Mouse (Mus musculus): Measurements from ENCODE around the gene Tlk1. TPM values are rescaled to one million over a fixed set of nuclear protein-coding genes. Genes with fewer than 3 reads are reported as not detected.

Gene Tlk1
- polyA plus RNA-seq, 1 experiment from 2014 or later = 27.8 TPM

DNA sequence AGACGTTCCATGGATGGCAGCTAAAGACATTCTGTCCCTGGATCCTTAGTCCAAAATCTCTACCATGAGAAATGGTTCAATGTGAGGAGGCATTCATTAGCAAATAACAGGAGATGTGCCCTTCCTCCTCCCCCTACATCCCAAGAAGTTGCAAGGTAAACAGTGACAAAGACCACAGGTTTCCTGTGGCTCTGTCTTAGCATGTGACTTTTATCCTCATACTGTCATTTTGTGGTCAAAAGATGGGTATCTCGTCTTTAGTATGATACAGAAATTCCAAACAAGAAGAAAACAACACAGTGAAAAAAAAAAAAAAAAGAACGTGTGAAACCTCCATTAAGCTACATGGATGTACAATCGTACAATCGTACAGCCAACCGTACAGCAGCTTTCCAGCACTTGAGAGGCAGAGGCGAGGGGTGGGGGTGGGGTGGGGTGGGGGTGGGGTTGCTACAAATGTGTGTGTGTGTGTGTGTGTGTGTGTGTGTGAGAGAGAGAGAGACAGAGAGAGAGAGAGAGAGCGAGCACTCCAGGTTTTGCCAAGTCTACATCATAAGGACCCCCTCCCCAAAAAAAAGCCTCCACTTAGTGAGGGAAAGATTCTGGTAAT lies 26.8 kb upstream of the Tlk1 start:
- WGBS = 63% methylated on average over 8 of the region's 8 CpGs
- Histone ChIP-seq H3K9ac (ENCODE audit: low read depth, low read length) (no peak overlapping the region), H3K4me3 (ENCODE audit: low read depth, low read length) (no peak overlapping the region), H3K4me2 (replicated peaks; ENCODE audit: low read depth) (no peak overlapping the region), H3K4me1 (replicated peaks; ENCODE audit: control insufficient read depth, insufficient read depth, low read length) (no peaks in the 10 kb centered on the region; the same call in 1 of the 2 replicates), H3K9me3 (ENCODE audit: control insufficient read depth) (no peaks in the 10 kb centered on the region), H3K36me3 (ENCODE audit: control insufficient read depth, insufficient read depth) (no peaks in the 10 kb centered on the region), H3K27ac (ENCODE audit: low read depth, low read length) (no peak overlapping the region), H3K27me3 (replicated peaks; ENCODE audit: control insufficient read depth, insufficient read depth, low read length) (no peaks in the 10 kb centered on the region)
- TF ChIP-seq CTCF (IDR thresholded peaks at IDR 0.05; ENCODE audit: low read depth) = no peak
- ATAC-seq = no peak

DNA sequence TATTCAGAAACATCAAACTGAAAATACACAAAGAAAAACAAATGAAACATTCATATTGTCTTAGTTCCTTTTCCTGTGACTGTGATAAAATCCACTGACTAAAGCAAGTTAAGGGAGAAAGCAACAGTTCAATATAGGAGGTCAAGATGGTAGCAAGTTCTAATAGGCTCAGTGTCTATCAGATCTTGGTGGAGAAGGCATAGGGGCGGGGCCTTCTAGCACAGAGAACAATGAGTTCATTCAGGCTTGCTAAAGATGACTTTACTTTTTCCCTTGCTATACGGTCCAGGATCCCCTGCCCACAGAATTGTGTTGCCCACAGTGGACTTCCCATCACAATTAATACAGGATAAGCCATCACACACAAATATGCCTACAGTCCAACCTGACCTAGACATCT lies 20.3 kb upstream of the Tlk1 start:
- no peak for TF ChIP-seq CTCF (IDR thresholded peaks at IDR 0.05; ENCODE audit: low read depth)
- H3K27me3 ChIP-seq (replicated peaks; ENCODE audit: control insufficient read depth, insufficient read depth, low read length) = no peaks in the 10 kb centered on the region
- H3K36me3 ChIP-seq (ENCODE audit: control insufficient read depth, insufficient read depth) = no peaks in the 10 kb centered on the region
- 50% methylated on average over 2 of the region's 2 CpGs for WGBS
- no peaks in the 10 kb centered on the region for H3K9me3 ChIP-seq (ENCODE audit: control insufficient read depth)
- no peak overlapping the region for H3K4me2 ChIP-seq (replicated peaks; ENCODE audit: low read depth)
- ATAC-seq = no peak
- H3K4me1 ChIP-seq (replicated peaks; ENCODE audit: control insufficient read depth, insufficient read depth, low read length) = no peaks in the 10 kb centered on the region; the same call in 1 of the 2 replicates
- H3K9ac ChIP-seq (ENCODE audit: low read depth, low read length) = no peak overlapping the region
- no peak overlapping the region for H3K27ac ChIP-seq (ENCODE audit: low read depth, low read length)
- no peak overlapping the region for H3K4me3 ChIP-seq (ENCODE audit: low read depth, low read length)

DNA sequence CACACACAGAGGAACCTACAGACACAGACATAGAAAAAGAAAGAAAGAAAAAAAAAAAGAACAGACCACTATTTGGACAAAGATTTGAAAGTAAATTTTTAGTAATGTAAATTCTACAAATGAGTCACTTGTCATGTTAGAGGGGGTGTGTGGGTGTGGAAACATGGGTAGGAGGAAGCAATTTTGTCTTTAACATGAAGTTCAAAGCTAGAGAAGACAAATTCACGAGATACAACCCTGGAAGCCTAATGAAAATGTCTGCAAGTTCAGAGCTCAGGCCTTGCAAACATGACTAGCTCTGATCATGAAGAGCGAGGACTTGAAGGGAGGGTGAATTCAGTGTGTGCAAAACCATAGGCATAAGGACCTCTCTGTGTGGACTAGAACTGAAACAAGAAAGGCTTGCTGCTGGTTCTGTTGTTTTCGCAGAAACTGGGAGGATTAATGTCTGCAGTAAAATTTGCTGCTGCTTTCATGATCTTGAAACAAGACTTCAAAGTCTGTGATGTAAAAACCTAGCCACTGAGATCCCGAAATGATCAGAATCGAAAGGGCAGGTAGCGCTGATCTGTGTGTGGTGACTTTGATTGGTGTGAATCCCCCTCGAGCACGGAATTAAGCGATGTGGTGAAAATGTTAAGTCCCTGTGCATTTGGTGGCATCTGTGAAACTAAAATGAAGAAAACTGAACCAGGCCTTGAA lies 19.3 kb upstream of the Tlk1 start:
- Histone ChIP-seq H3K4me1 (replicated peaks; ENCODE audit: control insufficient read depth, insufficient read depth, low read length) (no peaks in the 10 kb centered on the region; the same call in 1 of the 2 replicates), H3K27me3 (replicated peaks; ENCODE audit: control insufficient read depth, insufficient read depth, low read length) (no peaks in the 10 kb centered on the region), H3K4me2 (replicated peaks; ENCODE audit: low read depth) (no peak overlapping the region), H3K9ac (ENCODE audit: low read depth, low read length) (no peak overlapping the region), H3K36me3 (ENCODE audit: control insufficient read depth, insufficient read depth) (no peaks in the 10 kb centered on the region), H3K9me3 (ENCODE audit: control insufficient read depth) (no peaks in the 10 kb centered on the region), H3K27ac (ENCODE audit: low read depth, low read length) (no peak overlapping the region), H3K4me3 (ENCODE audit: low read depth, low read length) (no peak overlapping the region)
- 85% methylated on average over 9 of the region's 9 CpGs for WGBS
- ATAC-seq = no peak
- no peak for TF ChIP-seq CTCF (IDR thresholded peaks at IDR 0.05; ENCODE audit: low read depth)

DNA sequence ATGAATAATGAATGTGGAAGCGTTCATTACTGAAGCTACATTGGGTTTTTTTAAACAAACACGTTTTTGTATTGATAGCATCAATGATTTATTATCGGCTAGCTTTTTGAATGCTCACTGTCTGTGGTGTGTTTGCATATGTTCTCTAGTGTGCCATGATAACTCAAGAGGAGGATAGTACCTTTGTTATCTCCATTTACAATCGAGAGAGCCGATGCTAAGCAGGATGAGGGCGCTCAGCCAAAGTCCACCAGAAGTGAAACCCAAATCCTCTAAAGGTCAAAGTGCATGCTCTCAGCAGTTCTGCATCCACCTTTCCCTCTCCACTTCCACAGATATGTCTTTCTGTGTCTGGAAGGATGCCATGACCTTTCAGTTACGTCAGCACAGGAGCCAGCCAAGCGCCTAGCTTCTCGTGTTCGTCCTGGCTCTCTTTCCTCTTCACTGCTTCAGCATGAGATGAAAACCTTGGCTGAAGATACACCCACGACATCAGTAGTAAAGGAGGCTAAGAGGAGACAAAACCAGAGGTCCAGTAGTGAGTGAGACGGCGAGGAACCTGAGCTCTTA lies 16.6 kb upstream of the Tlk1 start:
- no peaks in the 10 kb centered on the region for H3K9me3 ChIP-seq (ENCODE audit: control insufficient read depth)
- H3K36me3 ChIP-seq (ENCODE audit: control insufficient read depth, insufficient read depth) = no peaks in the 10 kb centered on the region
- no peak overlapping the region for H3K4me3 ChIP-seq (ENCODE audit: low read depth, low read length)
- TF ChIP-seq CTCF (IDR thresholded peaks at IDR 0.05; ENCODE audit: low read depth) = no peak
- no peak overlapping the region for H3K27ac ChIP-seq (ENCODE audit: low read depth, low read length)
- ATAC-seq = 0 out of 2 replicates have a peak, but pooled peaks have one; percentile 23
- H3K4me1 ChIP-seq (replicated peaks; ENCODE audit: control insufficient read depth, insufficient read depth, low read length) = no peaks in the 10 kb centered on the region
- H3K9ac ChIP-seq (ENCODE audit: low read depth, low read length) = no peak overlapping the region
- H3K27me3 ChIP-seq (replicated peaks; ENCODE audit: control insufficient read depth, insufficient read depth, low read length) = no peaks in the 10 kb centered on the region
- WGBS = 37% methylated on average over 13 of the region's 13 CpGs
- 0 out of 2 replicates have a peak overlapping the region, but pooled peaks have one; percentile 17 for H3K4me2 ChIP-seq (replicated peaks; ENCODE audit: low read depth)

DNA sequence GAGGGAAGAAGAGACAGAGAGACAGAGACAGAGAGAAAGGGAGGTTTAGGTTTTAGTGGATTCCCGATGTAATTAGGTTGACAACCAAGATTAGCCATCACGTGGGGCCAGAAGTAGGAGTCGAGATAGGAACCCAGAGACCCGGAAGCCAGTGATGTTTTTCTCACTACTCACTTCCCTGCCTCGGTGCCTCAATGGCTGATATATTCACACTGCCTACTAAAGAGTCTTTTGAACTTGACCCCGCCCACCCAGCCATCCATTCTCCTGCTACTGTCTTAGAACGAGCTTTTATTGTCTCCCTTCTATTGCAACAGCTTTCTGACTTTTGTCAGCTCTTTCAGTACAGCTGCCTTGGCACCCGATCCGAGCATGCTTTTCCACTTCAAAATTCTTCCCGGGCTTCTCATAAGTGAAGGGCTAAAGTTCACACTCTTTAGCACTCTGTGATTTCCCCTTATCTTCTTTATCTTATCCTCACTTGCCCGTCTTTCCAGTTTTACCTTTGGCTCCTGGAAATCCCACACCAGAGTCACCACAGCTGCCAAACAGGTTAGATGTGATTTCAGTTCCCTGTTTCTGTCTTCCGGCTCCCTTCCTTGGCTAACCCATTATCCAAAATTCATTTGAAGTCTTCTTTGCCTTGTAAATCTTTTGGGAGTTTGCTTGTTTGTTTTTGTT lies 13.1 kb upstream of the Tlk1 start:
- peak; percentile 91 for ATAC-seq
- H3K9me3 ChIP-seq (ENCODE audit: control insufficient read depth) = no peaks in the 10 kb centered on the region
- no peak overlapping the region for H3K9ac ChIP-seq (ENCODE audit: low read depth, low read length)
- peak overlapping the region; percentile 52 for H3K4me2 ChIP-seq (replicated peaks; ENCODE audit: low read depth)
- no peak for TF ChIP-seq CTCF (IDR thresholded peaks at IDR 0.05; ENCODE audit: low read depth)
- no peaks in the 10 kb centered on the region for H3K36me3 ChIP-seq (ENCODE audit: control insufficient read depth, insufficient read depth)
- H3K4me1 ChIP-seq (replicated peaks; ENCODE audit: control insufficient read depth, insufficient read depth, low read length) = no peaks in the 10 kb centered on the region
- H3K27me3 ChIP-seq (replicated peaks; ENCODE audit: control insufficient read depth, insufficient read depth, low read length) = no peaks in the 10 kb centered on the region
- peak overlapping the region; percentile 62; the same call in 1 of the 2 replicates for H3K27ac ChIP-seq (ENCODE audit: low read depth, low read length)
- no peak overlapping the region for H3K4me3 ChIP-seq (ENCODE audit: low read depth, low read length)
- WGBS = 13% methylated on average over 12 of the region's 12 CpGs

DNA sequence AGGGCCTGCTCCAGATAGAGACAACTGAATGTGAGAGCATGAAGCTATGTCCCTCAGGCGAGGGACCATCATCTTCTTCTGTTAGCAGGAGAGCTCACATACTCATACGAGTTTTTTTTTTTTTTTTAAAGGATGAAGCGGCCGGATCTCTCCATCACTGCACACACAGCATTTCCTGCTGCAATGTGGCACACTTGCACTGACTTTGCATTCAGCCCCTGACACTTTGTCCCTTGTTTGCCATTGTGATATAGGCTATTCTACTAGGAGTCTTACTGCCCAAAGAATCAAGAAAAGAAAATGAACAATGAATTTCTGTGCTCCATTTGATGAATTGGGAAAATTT lies 10.8 kb upstream of the Tlk1 start:
- Histone ChIP-seq H3K4me2 (replicated peaks; ENCODE audit: low read depth) (no peak overlapping the region), H3K27ac (ENCODE audit: low read depth, low read length) (no peak overlapping the region), H3K9me3 (ENCODE audit: control insufficient read depth) (no peaks in the 10 kb centered on the region), H3K27me3 (replicated peaks; ENCODE audit: control insufficient read depth, insufficient read depth, low read length) (no peaks in the 10 kb centered on the region), H3K9ac (ENCODE audit: low read depth, low read length) (no peak overlapping the region), H3K4me1 (replicated peaks; ENCODE audit: control insufficient read depth, insufficient read depth, low read length) (no peaks in the 10 kb centered on the region), H3K4me3 (ENCODE audit: low read depth, low read length) (no peak overlapping the region), H3K36me3 (ENCODE audit: control insufficient read depth, insufficient read depth) (no peaks in the 10 kb centered on the region)
- no peak for TF ChIP-seq CTCF (IDR thresholded peaks at IDR 0.05; ENCODE audit: low read depth)
- WGBS = 64% methylated on average over 4 of the region's 4 CpGs
- no peak for ATAC-seq

Measured in intestine, postnatal 0 days (tissue).